Mouse (Mus musculus) midbrain, embryonic 16.5 days (tissue): ENCODE data around the gene Kdm5b. TPM values are rescaled to one million over a fixed set of nuclear protein-coding genes. Genes with fewer than 3 reads are reported as not detected.
A peak's percentile ranks its signal among the peaks of the same experiment; 100 is the strongest.

Experiments
- ATAC-seq: fragments of 200-750 bp; cut with Nextera tagmentation; 2 replicates; pipeline ENCODE4 v1.8.0; 2017; ENCODE audit warnings: moderate TSS enrichment
- H3K27ac ChIP-seq: fragments of 300-500 bp; sonication (generic); 2 replicates; pipeline ENCODE4 v1.5.1; 2014; ENCODE audit warnings: mild to moderate bottlenecking, low read length, mixed read lengths
- H3K27me3 ChIP-seq: fragments of 300-500 bp; sonication (generic); 2 replicates; pipeline ENCODE4 v1.6.1; 2014; ENCODE audit warnings: low read depth, low read length, mixed read lengths; ENCODE audit not compliant: control insufficient read depth, insufficient read depth
- H3K36me3 ChIP-seq: fragments of 300-500 bp; sonication (generic); 2 replicates; pipeline ENCODE4 v1.6.1; 2014; ENCODE audit warnings: mild to moderate bottlenecking, low read length, moderate library complexity, mixed read lengths; ENCODE audit not compliant: control insufficient read depth, insufficient read depth
- H3K4me1 ChIP-seq: fragments of 300-500 bp; sonication (generic); 2 replicates; pipeline ENCODE4 v1.6.1; 2014; ENCODE audit warnings: mild to moderate bottlenecking, low read length, mixed read lengths; ENCODE audit not compliant: control insufficient read depth, insufficient read depth
- H3K4me2 ChIP-seq: fragments of 300-500 bp; sonication (generic); 2 replicates; pipeline ENCODE4 v1.6.1; 2014; ENCODE audit warnings: mild to moderate bottlenecking, low read length, mixed read lengths
- H3K4me3 ChIP-seq: fragments of 300-500 bp; sonication (generic); 2 replicates; pipeline ENCODE4 v1.5.1; 2014; ENCODE audit warnings: low read depth, mild to moderate bottlenecking, low read length, moderate library complexity, mixed read lengths
- H3K9ac ChIP-seq: fragments of 300-500 bp; sonication (generic); 2 replicates; pipeline ENCODE4 v1.6.1; 2014; ENCODE audit warnings: low read depth, low read length, mixed read lengths
- H3K9me3 ChIP-seq: fragments of 300-500 bp; sonication (generic); replicated peaks from 2 replicates; pipeline ENCODE4 v1.6.1; 2014; ENCODE audit warnings: mild to moderate bottlenecking, low read length, mixed read lengths; ENCODE audit not compliant: control insufficient read depth, poor library complexity, severe bottlenecking
- WGBS: fragments of 180-500 bp; shearing (Covaris S2); extraction: QIAGEN DNeasy Blood & Tissue Kit; methylation state at CpG from one replicate; pipeline ENCODE4 v1.1.7; 2014; 5-methylcytosine and 5-hydroxymethylcytosine counted together
- polyA plus RNA-seq: library from polyadenylated mRNA; unstranded; fragments of >200 nt; fragmentation: Nextera tagmentation; extraction: Ambion mirVana; gene quantifications from 2 replicates; pipeline ENCODE4 v1.2.1, GENCODE M21; 2015

The Kdm5b gene
- polyA plus RNA-seq, 1 experiment from 2014 or later: 66.5 TPM

GRCm38 (mm10) chr1:134614988-134615387 lies 55.0 kb downstream of the Kdm5b start:
- H3K27me3 ChIP-seq: no peaks in the 10 kb centered on the region
- no peak overlapping the region for H3K27ac ChIP-seq
- no peak for ATAC-seq
- 93% methylated on average over 2 of the region's 2 CpGs for WGBS
- peaks cover 36% of the 10 kb centered on the region for H3K36me3 ChIP-seq
- no peak overlapping the region for H3K4me2 ChIP-seq
- no peak overlapping the region for H3K9ac ChIP-seq
- no peaks in the 10 kb centered on the region for H3K9me3 ChIP-seq
- H3K4me1 ChIP-seq: no peaks in the 10 kb centered on the region
- H3K4me3 ChIP-seq: no peak overlapping the region

- no peak for ATAC-seq
- 89% methylated on average over 9 of the region's 9 CpGs for WGBS
- H3K27ac ChIP-seq: no peak overlapping the region
- no peaks in the 10 kb centered on the region for H3K9me3 ChIP-seq
- H3K4me2 ChIP-seq: no peak overlapping the region
- H3K36me3 ChIP-seq: peaks cover 44% of the 10 kb centered on the region
- H3K4me3 ChIP-seq: no peak overlapping the region
- H3K27me3 ChIP-seq: no peaks in the 10 kb centered on the region
- no peaks in the 10 kb centered on the region for H3K4me1 ChIP-seq
- no peak overlapping the region for H3K9ac ChIP-seq
Measured at GRCm38 (mm10) chr1:134617656-134618055, 57.7 kb downstream of the Kdm5b start.

- no peak overlapping the region for H3K4me3 ChIP-seq
- H3K4me2 ChIP-seq: no peak overlapping the region
- no peak for ATAC-seq
- no peaks in the 10 kb centered on the region for H3K4me1 ChIP-seq
- H3K27me3 ChIP-seq: no peaks in the 10 kb centered on the region
- no peak overlapping the region for H3K27ac ChIP-seq
- H3K9ac ChIP-seq: no peak overlapping the region
- WGBS: 93% methylated on average over 4 of the region's 4 CpGs
- peaks cover 51% of the 10 kb centered on the region for H3K36me3 ChIP-seq
- no peaks in the 10 kb centered on the region for H3K9me3 ChIP-seq
Measured at GRCm38 (mm10) chr1:134625325-134625724, 65.4 kb downstream of the Kdm5b start.

GRCm38 (mm10) chr1:134629455-134629854 lies 69.5 kb downstream of the Kdm5b start:
- H3K36me3 ChIP-seq: peaks cover 52% of the 10 kb centered on the region
- H3K9me3 ChIP-seq: no peaks in the 10 kb centered on the region
- no peaks in the 10 kb centered on the region for H3K27me3 ChIP-seq
- H3K4me3 ChIP-seq: no peak overlapping the region
- H3K4me1 ChIP-seq: no peaks in the 10 kb centered on the region
- no peak overlapping the region for H3K4me2 ChIP-seq
- H3K9ac ChIP-seq: no peak overlapping the region
- WGBS: 96% methylated on average over 10 of the region's 10 CpGs
- no peak for ATAC-seq
- no peak overlapping the region for H3K27ac ChIP-seq

GRCm38 (mm10) chr1:134634296-134634695 lies 74.3 kb downstream of the Kdm5b start:
- 80% methylated on average over 7 of the region's 7 CpGs for WGBS
- no peak overlapping the region for H3K27ac ChIP-seq
- no peaks in the 10 kb centered on the region for H3K9me3 ChIP-seq
- no peak overlapping the region for H3K9ac ChIP-seq
- no peak overlapping the region for H3K4me3 ChIP-seq
- no peak for ATAC-seq
- peaks cover 21% of the 10 kb centered on the region for H3K36me3 ChIP-seq
- H3K27me3 ChIP-seq: no peaks in the 10 kb centered on the region
- H3K4me1 ChIP-seq: 0 out of 2 replicates have a peak, but pooled peaks cover 2% of the 10 kb centered on the region
- no peak overlapping the region for H3K4me2 ChIP-seq

- ATAC-seq: peak; percentile 41; the same call in 1 of the 2 replicates
- H3K27me3 ChIP-seq: no peaks in the 10 kb centered on the region
- H3K9me3 ChIP-seq: no peaks in the 10 kb centered on the region
- peaks cover 7% of the 10 kb centered on the region; the same call in 1 of the 2 replicates for H3K36me3 ChIP-seq
- H3K4me2 ChIP-seq: no peak overlapping the region
- H3K9ac ChIP-seq: no peak overlapping the region
- H3K4me1 ChIP-seq: 0 out of 2 replicates have a peak, but pooled peaks cover 2% of the 10 kb centered on the region
- H3K27ac ChIP-seq: no peak overlapping the region
- WGBS: 64% methylated on average over 3 of the region's 3 CpGs
- H3K4me3 ChIP-seq: no peak overlapping the region
Measured at GRCm38 (mm10) chr1:134636245-134636644, 76.3 kb downstream of the Kdm5b start.

- no peaks in the 10 kb centered on the region for H3K9me3 ChIP-seq
- H3K4me3 ChIP-seq: no peak overlapping the region
- H3K9ac ChIP-seq: no peak overlapping the region
- ATAC-seq: no peak
- H3K27ac ChIP-seq: no peak overlapping the region
- H3K4me1 ChIP-seq: 0 out of 2 replicates have a peak, but pooled peaks cover 2% of the 10 kb centered on the region
- H3K4me2 ChIP-seq: no peak overlapping the region
- peaks cover 7% of the 10 kb centered on the region; the same call in 1 of the 2 replicates for H3K36me3 ChIP-seq
- H3K27me3 ChIP-seq: no peaks in the 10 kb centered on the region
- 11% methylated on average over 3 of the region's 3 CpGs for WGBS
Measured at GRCm38 (mm10) chr1:134636684-134637083, 76.7 kb downstream of the Kdm5b start.

GRCm38 (mm10) chr1:134638041-134638440 lies 78.1 kb downstream of the Kdm5b start:
- Histone ChIP-seq H3K27me3 (no peaks in the 10 kb centered on the region), H3K4me2 (no peak overlapping the region)
- no peak for ATAC-seq

GRCm38 (mm10) chr1:134638522-134638921 lies 78.6 kb downstream of the Kdm5b start:
- WGBS: 34% methylated on average over 7 of the region's 7 CpGs
- no peak overlapping the region for H3K4me3 ChIP-seq
- no peak overlapping the region for H3K27ac ChIP-seq
- H3K27me3 ChIP-seq: no peaks in the 10 kb centered on the region
- no peak overlapping the region for H3K9ac ChIP-seq
- no peaks in the 10 kb centered on the region for H3K9me3 ChIP-seq
- H3K4me1 ChIP-seq: 0 out of 2 replicates have a peak, but pooled peaks cover 2% of the 10 kb centered on the region
- no peak for ATAC-seq
- H3K4me2 ChIP-seq: no peak overlapping the region
- no peaks in the 10 kb centered on the region for H3K36me3 ChIP-seq

More at GRCm38 (mm10) chr1:134638041-134638440, 78.1 kb downstream of the Kdm5b start:
- Histone ChIP-seq H3K27ac (no peak overlapping the region), H3K36me3 (no peaks in the 10 kb centered on the region), H3K9me3 (no peaks in the 10 kb centered on the region), H3K9ac (no peak overlapping the region), H3K4me1 (0 out of 2 replicates have a peak, but pooled peaks cover 2% of the 10 kb centered on the region), H3K4me3 (no peak overlapping the region)
- 41% methylated on average over 3 of the region's 3 CpGs for WGBS
